Mouse (Mus musculus) stomach, embryonic 16.5 days (tissue): ENCODE measurements at regions not wholly inside any gene's neighbourhood (a gene's known extent, or its start where the extent isn't known, plus 50 kb on each side); places are given as distances from the start of the nearest gene placed in this dataset.
A peak's percentile ranks its signal among the peaks of the same experiment; 100 is the strongest.

Source experiments
- ATAC-seq: fragments of 200-750 bp; cut with Nextera tagmentation; 2 replicates; pipeline ENCODE4 v1.8.0; 2017; ENCODE audit warnings: moderate number of reproducible peaks, moderate TSS enrichment; ENCODE audit not compliant: insufficient read depth, low FRiP score
- H3K27ac ChIP-seq: fragments of 300-500 bp; sonication (generic); 2 replicates; pipeline ENCODE4 v1.5.1; 2014; ENCODE audit warnings: low read length
- H3K27me3 ChIP-seq: fragments of 300-500 bp; sonication (generic); 2 replicates; pipeline ENCODE4 v1.6.1; 2014; ENCODE audit warnings: low read length, control low read depth, mixed read lengths; ENCODE audit not compliant: control insufficient read depth, insufficient read depth
- H3K36me3 ChIP-seq: fragments of 300-500 bp; sonication (generic); 2 replicates; pipeline ENCODE4 v1.6.1; 2014; ENCODE audit warnings: low read length; ENCODE audit not compliant: control insufficient read depth, insufficient read depth
- H3K4me1 ChIP-seq: fragments of 300-500 bp; sonication (generic); 2 replicates; pipeline ENCODE4 v1.6.1; 2014; ENCODE audit warnings: low read length, control low read depth, mixed read lengths; ENCODE audit not compliant: control insufficient read depth, insufficient read depth
- H3K4me2 ChIP-seq: fragments of 300-500 bp; sonication (generic); 2 replicates; pipeline ENCODE4 v1.6.1; 2014; ENCODE audit warnings: low read depth, low read length, mixed read lengths
- H3K4me3 ChIP-seq: fragments of 300-500 bp; sonication (generic); replicated peaks from 2 replicates; pipeline ENCODE4 v1.5.1; 2014; ENCODE audit warnings: mild to moderate bottlenecking, low read length
- H3K9ac ChIP-seq: fragments of 300-500 bp; sonication (generic); 2 replicates; pipeline ENCODE4 v1.6.1; 2014; ENCODE audit warnings: low read length
- H3K9me3 ChIP-seq: fragments of 300-500 bp; sonication (generic); replicated peaks from 2 replicates; pipeline ENCODE4 v1.6.1; 2016; ENCODE audit warnings: low read length, control low read depth; ENCODE audit not compliant: control insufficient read depth
- WGBS: fragments of 180-500 bp; shearing (Covaris S2); extraction: QIAGEN DNeasy Blood & Tissue Kit; methylation state at CpG from one replicate; pipeline ENCODE4 v1.1.7; 2014; 5-methylcytosine and 5-hydroxymethylcytosine counted together

DNA sequence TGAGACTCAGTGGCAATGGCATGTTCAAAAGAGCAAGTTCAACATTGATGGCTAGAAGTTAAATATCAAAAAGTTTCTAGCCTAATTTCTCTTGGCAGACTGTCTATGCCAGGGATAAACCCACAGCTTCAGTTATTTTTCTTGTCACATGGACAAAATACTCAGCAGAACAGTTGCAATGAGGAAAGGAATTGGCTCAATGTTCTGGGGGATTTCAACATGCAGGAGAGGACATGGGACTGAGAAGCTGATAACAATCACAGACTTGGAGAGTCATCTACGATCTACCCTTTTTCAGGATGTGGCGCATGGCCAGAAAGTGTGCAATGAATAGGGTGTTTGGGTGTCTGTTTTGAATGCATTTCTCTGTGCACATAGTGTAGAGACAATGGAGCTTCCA lies 389.9 kb downstream of the Rnd3 start:
- no peaks in the 10 kb centered on the region for H3K27me3 ChIP-seq
- H3K4me1 ChIP-seq: no peaks in the 10 kb centered on the region
- ATAC-seq: no peak
- H3K9me3 ChIP-seq: no peaks in the 10 kb centered on the region
- no peak overlapping the region for H3K27ac ChIP-seq
- 85% methylated on average over 2 of the region's 2 CpGs for WGBS
- H3K4me3 ChIP-seq: no peak overlapping the region
- no peak overlapping the region for H3K4me2 ChIP-seq
- no peak overlapping the region for H3K9ac ChIP-seq
- no peaks in the 10 kb centered on the region for H3K36me3 ChIP-seq

DNA sequence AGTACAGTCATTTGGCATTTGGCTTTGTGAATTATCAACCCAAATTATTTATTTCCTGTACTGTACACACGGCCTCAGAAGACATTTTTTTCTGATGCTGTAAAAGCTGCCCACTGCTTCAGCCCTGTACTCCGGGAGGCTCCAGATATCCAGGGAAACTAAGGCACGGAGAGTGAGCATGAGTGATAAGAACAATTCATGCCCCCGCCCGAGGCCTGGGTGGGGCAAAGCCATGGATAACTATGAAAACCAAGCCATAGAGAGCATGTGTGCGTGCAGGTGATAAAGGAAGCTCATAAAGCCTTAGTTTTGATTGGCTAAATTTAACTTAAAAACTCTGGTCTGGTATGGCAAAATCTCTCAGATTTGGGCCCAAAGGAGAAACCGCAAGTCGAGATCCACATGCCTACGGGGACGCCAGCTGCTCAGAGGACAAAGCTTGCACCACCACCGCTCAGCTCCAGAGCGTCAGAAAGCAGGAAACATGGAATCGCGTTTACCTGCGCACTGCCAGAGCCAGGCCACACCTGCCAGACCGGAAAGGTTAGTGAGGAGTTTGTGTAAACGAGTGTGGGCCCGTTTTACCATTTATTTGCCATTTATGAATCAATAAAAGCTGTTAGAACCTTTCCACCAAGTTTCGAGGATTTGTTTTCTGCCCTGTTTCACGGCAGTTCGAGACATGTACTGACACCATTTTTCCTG lies 390.9 kb downstream of the Rnd3 start:
- peak; percentile 79; the same call in 1 of the 2 replicates for ATAC-seq
- Histone ChIP-seq H3K9ac (no peak overlapping the region), H3K27ac (peak overlapping the region; percentile 39; the same call in 1 of the 2 replicates), H3K27me3 (no peaks in the 10 kb centered on the region), H3K4me2 (no peak overlapping the region), H3K9me3 (no peaks in the 10 kb centered on the region), H3K4me3 (no peak overlapping the region), H3K4me1 (no peaks in the 10 kb centered on the region), H3K36me3 (no peaks in the 10 kb centered on the region)
- WGBS: 64% methylated on average over 21 of the region's 21 CpGs

GRCm38 (mm10) chr2:50755616-50756450 lies 393.1 kb downstream of the Rnd3 start:
- H3K4me1 ChIP-seq: no peaks in the 10 kb centered on the region
- no peak overlapping the region for H3K4me2 ChIP-seq
- no peak for ATAC-seq
- no peak overlapping the region for H3K27ac ChIP-seq
- no peaks in the 10 kb centered on the region for H3K27me3 ChIP-seq
- H3K36me3 ChIP-seq: no peaks in the 10 kb centered on the region
- no peak overlapping the region for H3K4me3 ChIP-seq
- H3K9me3 ChIP-seq: no peaks in the 10 kb centered on the region
- no peak overlapping the region for H3K9ac ChIP-seq
- WGBS: 67% methylated on average over 9 of the region's 9 CpGs

GRCm38 (mm10) chr2:50755160-50755559 lies 393.8 kb downstream of the Rnd3 start:
- H3K27me3 ChIP-seq: no peaks in the 10 kb centered on the region
- no peaks in the 10 kb centered on the region for H3K4me1 ChIP-seq
- WGBS: 70% methylated on average over 6 of the region's 6 CpGs
- H3K9me3 ChIP-seq: no peaks in the 10 kb centered on the region
- H3K9ac ChIP-seq: no peak overlapping the region
- ATAC-seq: no peak
- no peak overlapping the region for H3K4me3 ChIP-seq
- H3K36me3 ChIP-seq: no peaks in the 10 kb centered on the region
- no peak overlapping the region for H3K4me2 ChIP-seq
- no peak overlapping the region for H3K27ac ChIP-seq

DNA sequence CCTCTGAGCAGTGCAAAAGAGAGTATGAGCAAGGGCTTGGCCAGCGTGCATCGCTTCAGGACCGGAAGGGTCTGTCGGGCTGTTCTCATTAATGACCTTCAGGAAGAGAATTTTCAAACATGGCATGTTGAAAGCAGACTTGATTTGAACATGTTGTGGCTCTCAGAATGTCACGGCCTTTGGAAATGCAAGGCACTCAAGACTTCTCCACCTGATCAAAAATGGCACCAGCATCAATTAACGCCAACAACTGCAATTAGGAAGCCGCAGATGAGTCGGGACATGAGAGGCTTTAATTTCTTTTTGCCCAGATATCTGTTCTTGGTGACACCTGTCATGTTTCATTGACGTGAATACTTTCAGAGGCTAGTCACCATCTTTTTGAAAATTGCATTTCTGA lies 396.5 kb downstream of the Rnd3 start:
- Histone ChIP-seq H3K4me3 (no peak overlapping the region), H3K4me2 (no peak overlapping the region), H3K9ac (no peak overlapping the region), H3K36me3 (no peaks in the 10 kb centered on the region), H3K9me3 (no peaks in the 10 kb centered on the region), H3K27ac (no peak overlapping the region), H3K4me1 (no peaks in the 10 kb centered on the region), H3K27me3 (no peaks in the 10 kb centered on the region)
- ATAC-seq: no peak
- WGBS: 75% methylated on average over 9 of the region's 9 CpGs

DNA sequence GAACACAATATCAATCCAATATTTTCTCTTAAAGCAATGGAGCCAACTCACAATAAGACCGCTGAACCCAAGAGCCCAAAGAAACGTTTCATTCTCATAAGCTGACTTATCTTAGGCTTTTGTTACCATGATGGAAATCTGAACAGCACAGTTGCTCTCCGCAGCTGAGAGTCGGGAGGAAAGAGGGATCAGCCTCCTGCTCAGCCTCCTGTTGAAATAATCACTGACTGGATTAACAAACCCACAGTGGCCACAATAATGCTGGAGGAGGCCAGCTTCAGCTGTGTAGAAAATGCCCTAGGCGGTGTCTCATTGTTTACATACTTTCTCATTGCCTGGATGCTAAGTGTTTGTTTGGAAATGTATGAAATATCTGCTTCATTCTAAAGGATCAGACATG lies 398.1 kb downstream of the Rnd3 start:
- Histone ChIP-seq H3K4me3 (no peak overlapping the region), H3K4me1 (no peaks in the 10 kb centered on the region), H3K36me3 (no peaks in the 10 kb centered on the region), H3K27ac (no peak overlapping the region), H3K4me2 (no peak overlapping the region), H3K27me3 (no peaks in the 10 kb centered on the region), H3K9ac (no peak overlapping the region), H3K9me3 (no peaks in the 10 kb centered on the region)
- no peak for ATAC-seq
- 59% methylated on average over 5 of the region's 5 CpGs for WGBS

- H3K36me3 ChIP-seq: no peaks in the 10 kb centered on the region
- no peak overlapping the region for H3K4me2 ChIP-seq
- H3K9ac ChIP-seq: no peak overlapping the region
- no peaks in the 10 kb centered on the region for H3K27me3 ChIP-seq
- H3K9me3 ChIP-seq: no peaks in the 10 kb centered on the region
- ATAC-seq: no peak
- H3K4me3 ChIP-seq: no peak overlapping the region
- H3K4me1 ChIP-seq: no peaks in the 10 kb centered on the region
- 87% methylated on average over 13 of the region's 13 CpGs for WGBS
- H3K27ac ChIP-seq: no peak overlapping the region
Measured at GRCm38 (mm10) chr2:50744625-50745214, 404.2 kb downstream of the Rnd3 start.

DNA sequence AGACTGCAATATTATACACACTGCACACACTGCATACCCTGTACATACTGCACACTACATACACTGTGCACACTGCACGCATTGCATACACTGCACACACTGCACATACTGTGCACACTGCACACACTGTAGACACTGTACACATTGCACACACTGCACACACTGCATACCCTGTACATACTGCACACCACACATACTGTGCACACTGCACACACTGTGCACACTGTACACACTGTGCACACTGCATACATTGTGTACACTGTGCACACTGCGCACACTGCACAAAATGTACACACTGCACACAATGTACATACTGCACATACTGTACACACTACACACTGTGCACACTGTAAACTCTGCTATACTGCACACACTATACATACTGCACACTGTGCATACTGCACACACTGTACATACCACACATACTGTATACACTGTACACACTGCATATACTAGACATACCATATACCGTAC lies 405.1 kb downstream of the Rnd3 start:
- no peak overlapping the region for H3K4me2 ChIP-seq
- no peak overlapping the region for H3K4me3 ChIP-seq
- H3K27ac ChIP-seq: no peak overlapping the region
- no peaks in the 10 kb centered on the region for H3K36me3 ChIP-seq
- peak; percentile 21; the same call in 1 of the 2 replicates for ATAC-seq
- no peaks in the 10 kb centered on the region for H3K4me1 ChIP-seq
- H3K9me3 ChIP-seq: no peaks in the 10 kb centered on the region
- no peaks in the 10 kb centered on the region for H3K27me3 ChIP-seq
- H3K9ac ChIP-seq: no peak overlapping the region
- WGBS: 94% methylated on average over 3 of the region's 3 CpGs

- no peaks in the 10 kb centered on the region for H3K27me3 ChIP-seq
- WGBS: 49% methylated on average over 2 of the region's 2 CpGs
- no peaks in the 10 kb centered on the region for H3K4me1 ChIP-seq
- no peak for ATAC-seq
- H3K27ac ChIP-seq: no peak overlapping the region
- H3K4me3 ChIP-seq: no peak overlapping the region
- H3K4me2 ChIP-seq: no peak overlapping the region
- no peak overlapping the region for H3K9ac ChIP-seq
- no peaks in the 10 kb centered on the region for H3K9me3 ChIP-seq
- no peaks in the 10 kb centered on the region for H3K36me3 ChIP-seq
Measured at GRCm38 (mm10) chr2:50742421-50742820, 406.5 kb downstream of the Rnd3 start.
